Mouse (Mus musculus) mouse embryonic stem cell (cell line): Measurements from ENCODE around the gene Akt3.

Experiments used
- in situ Hi-C, 2 experiments: fragments of 300-500 bp; cut with MboI; formaldehyde crosslinking; loops; 1 replicate in 1 of 2; 3 replicates in 1 of 2; pipeline ENCODE4 v1.14.3; 2019 to 2020; ENCODE audit warnings: low sequenced_read_pairs in 2 of 2, low pct_unique_long_range_greater_than_20kb in 1 of 2, mixed read lengths in 1 of 2; ENCODE audit not compliant: unreplicated experiment in 1 of 2

The Akt3 gene

DNA sequence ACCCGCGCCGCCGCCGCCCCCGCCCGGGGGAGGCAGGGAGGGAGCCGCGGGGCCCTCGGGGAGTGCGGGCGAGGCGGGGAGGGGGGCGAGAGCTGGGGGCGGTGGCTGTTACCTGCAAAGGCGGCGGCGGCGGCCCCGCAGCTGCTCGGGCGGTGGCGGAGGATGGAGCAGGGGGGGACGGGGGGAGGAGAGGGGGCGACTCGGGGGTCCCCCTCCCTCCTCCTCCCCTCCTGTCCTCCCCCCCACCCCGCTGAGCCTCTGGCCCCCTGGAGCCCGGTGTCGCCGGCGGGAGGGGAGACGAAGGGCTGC lies at the start of gene Akt3:
TSS of gene Akt3 (minus strand) at position 170 of the 309 bp plus-strand sequence.
- in situ Hi-C loops = no loop called here

DNA sequence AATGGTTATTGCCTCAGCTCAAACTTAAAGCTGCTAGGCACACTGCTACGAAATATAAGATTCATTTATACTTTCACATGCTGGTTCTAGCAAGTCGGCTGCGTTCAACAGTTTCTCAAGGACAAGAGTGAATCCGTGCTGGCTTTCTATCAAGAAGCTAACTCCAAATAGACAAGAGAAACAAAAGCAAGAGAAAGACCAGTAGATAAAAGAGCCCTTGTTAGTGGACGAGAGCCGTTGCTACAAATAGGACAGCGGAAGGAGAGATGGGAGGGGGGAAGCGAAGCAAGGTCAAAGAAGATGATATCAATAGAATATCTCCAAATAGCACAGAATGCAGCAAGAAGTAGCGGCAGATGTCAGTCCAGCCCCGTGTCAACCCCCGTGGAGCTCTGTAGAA lies 49.5 kb upstream of the Akt3 start:
- in situ Hi-C loops = no loop called here

DNA sequence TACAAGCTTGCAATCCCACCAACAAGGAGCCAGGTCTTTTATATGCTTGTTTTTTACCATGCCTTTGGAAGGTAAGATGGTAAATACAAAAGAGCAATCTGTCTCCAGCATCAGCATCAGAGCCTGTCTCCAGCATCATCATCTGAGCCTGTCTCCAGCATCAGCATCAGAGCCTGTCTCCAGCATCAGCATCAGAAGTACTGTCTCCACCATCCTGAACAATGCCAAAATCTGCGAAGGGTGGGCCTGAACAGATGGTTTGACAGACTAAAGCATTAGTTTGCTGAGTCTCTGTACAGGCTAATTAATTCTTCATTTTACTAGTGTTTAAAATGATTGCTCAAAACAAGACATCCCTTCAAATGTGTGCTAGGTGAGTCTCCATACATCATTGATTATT lies 40.2 kb upstream of the Akt3 start:
- in situ Hi-C loops = no loop called here

DNA sequence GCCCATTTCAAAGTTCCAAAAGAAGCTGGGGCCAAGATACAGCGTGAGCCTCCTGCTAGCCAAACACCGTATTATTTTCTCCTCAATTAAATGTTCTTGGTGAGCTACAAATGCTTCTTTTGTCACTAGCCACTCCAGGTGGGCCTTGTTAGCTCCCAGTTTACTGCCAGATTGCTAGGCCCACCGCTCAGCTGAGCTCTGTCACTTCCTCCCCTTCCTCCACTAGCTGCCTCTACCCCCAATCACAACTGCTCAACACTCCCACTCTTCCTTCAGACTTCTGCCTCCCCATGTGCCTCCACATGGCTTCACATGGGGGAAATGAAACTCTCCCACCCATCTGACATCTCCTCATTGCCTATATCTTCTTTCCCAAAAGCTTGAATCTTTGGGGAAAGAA lies 28.8 kb upstream of the Akt3 start:
- in situ Hi-C loops = no loop called here

DNA sequence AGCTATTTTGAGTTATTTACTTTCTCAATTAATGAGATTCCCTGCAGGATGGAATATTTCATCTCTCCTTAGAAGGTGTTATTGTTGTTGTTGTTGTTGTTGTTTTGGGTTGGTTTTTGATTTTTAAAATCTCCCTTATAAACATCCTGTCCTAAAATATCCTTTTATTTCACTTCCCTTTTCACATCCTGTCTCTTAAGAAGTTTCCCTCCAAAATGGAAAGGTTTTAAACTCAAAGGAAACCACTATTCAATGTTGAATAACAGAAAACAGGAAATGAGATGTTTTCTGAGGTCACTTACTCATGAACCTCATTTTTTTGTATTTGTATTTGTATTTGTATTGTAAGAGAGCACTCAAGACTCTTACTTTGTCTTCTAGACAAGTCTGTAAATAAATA lies 23.9 kb upstream of the Akt3 start:
- in situ Hi-C loops = no loop called here

DNA sequence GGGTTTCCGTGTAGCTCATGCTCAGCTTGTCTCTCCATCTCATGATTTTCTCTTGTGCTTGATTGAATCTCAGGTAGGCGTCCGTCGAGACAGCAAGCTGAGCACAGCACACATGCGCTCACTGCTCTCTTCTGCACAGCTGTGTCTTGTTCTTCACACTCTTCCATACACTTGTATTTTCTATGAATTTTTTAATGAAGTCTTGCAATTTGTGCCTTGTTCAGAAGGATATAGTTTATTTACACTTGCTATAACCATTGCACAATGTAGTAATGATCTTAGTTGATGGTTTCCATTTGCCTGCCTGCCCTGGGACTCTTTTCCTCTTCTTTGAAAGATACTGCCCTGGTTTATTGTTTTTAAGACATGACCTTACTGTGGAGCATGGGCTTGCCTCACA lies 19.4 kb upstream of the Akt3 start:
- in situ Hi-C loops = no loop called here

DNA sequence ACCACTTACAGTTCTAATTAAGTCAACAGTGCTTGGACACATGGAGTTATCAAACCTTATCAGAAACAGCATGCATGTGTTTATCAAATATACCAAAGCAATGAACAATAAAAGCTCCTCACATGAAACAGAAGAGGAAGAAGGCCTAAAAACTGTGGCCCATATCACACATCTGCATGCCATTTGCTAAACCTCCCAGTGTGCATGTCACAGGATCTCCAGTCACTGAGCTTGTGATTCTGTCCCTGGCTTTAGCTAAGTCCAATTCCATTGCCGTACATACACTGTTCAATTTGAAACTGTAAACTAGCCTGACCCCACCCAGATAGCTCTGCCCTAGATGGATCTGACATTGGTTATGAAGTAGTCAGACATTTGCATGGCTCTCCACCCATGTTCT lies 9.6 kb upstream of the Akt3 start:
- in situ Hi-C loops = no loop called here

DNA sequence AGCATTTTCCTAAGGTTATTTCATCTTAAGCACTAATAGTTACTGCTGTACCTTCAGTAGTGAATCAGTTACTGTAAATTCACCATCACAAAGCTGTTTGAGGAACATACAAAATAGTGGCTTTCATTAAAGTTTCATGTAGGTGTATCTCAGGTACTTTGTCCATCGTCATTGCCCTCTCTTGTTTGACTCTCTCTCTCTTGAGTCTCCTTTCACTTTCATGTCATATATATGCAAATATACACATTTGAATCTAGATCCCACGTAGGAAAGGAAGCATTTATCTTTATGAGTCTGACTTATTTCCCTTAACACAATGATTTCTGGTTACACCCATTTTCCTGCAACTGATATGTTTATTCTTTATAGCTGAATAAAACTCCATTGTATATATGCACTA lies 4.9 kb upstream of the Akt3 start:
- in situ Hi-C loops = no loop called here

DNA sequence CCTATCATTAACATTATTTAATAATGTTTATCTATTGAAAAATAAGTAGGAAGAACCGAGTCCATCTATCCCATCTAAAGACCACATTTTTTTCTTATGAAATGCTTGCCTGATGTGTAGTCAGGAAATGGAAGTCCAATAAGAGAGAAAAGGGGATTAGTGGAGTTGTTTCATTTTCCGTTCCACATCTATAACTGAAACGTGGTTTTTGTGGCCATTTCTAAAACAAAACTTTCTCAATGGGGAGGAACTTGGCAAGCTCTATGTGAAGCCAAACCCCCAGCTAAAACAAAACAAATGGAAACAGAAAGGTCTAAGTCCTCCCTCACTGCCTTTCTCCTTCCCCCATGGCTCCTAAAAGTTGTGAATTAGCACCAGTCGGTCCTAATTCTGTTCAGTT lies 2.8 kb upstream of the Akt3 start:
- in situ Hi-C loops = no loop called here

DNA sequence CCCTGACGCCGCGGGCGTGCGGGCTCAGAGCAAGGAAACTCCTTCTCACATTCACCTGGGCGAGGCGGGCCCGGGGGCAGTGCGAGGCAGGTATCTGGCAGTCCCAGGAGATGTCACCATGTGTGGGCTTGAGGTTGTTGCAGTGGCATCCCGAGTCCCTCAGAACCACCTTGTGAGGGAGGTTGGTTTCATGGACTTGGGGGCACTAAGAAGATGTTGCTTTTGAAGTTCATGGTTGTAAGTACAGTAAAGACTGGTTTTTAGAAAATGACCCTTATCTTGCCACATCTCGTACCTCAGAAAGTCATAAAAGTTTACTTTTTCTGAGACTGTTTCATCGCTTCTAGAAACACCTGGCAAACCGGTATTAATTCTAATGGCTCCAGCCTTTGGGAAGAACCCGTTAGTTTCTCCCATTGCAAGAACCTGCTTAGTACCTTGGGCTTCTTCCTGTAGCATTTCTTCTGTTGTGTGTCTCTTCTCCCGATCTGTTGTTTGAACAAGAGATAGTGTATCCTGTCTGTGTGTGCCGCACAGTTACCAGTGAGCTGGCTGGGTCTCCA lies 1.1 kb upstream of the Akt3 start:
- in situ Hi-C loops = no loop called here

DNA sequence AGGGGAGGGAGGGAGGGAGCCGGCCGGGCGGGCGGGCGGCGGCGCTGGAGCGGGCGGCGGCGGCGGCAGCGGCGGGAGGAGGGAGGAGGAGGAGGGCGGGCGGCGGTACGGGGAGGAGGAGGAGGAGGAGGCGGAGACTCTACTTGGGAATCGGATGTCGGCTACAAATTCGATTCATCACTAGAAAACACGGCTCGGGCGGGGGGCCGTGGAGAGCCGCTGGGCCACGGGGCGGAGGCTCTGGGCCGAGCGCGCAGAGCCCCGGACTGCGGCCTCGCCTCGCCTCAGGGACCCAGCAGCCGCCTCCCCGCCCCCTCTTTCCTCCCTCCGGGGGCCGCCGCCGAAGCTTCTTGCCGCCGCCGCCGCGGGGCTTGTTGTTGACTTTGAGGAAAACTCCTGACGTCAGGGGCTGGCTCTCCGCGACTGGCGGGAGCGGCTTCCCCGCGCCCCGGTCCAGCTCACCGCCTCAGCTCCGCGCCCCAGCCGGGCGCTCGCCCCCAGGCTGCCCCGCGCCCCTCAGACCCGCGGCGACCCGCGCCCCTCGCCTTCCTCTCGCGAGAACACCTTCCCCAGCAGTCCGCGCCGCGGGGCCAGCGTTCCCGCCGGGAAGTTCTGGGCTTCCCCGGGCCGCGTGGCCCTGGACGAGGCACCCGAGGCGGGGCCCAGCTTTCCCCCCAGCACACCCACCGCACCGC lies 487 bp upstream of the Akt3 start:
- in situ Hi-C loops = no loop called here

DNA sequence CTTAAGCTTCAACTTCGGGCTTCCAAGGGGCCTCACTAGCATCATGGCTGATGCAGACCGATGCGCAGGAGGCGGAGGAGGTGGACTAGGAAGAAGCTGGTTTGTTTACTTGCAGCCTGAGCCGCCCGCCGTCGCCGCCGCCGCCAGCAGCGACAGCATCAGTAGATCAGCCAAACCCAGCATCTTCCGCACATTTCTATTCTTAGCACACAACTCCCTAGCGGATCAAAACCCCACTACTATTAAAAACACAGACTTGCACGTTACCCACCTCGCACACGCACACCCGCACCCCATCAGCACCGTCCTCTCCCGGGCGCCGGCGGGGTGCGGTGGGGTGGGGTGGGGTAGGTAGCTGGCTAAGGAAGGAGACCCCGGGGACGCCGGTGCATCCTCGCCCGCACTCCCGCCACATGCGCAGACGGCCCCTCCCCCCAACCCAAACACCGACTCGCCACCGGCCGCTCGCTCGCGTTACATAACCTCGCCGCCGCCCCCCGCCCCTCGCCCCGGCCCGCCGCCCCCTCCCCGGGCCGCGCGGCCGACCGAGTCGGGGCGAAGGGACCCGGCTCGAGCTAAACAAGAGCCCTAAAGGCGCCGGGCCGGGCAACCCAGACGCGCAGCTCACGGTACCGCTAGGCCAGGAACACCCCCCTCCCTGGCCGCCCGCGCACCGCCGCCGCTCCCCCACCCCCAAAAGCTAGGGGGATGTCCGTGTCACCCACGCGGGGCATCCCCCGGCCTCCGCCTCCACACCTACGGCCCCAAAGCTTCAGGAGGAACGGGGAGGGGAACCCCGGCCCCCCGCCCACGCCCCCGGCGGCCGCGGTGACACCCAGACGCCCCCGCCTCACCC lies 597 bp downstream of the Akt3 start:
- in situ Hi-C loops = no loop called here

DNA sequence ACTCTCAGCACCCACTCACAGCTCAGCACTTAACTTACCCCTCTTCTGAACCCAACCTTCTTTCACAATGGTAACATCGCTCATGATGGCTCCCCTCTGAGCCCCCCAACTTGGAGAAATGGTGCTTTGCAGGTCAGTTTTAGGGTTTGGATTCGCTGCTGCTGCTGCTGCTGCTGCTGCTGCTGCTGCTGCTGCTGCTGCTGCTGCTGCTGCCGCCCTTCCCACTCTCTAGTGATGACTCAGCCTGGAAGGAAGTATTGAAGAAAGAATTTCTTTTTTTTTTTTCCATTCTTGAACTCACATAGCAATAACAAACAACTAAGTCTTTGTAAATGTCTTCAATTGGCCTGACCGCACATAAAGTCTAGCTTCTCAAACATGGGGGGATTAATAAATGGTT lies 9.4 kb downstream of the Akt3 start:
- in situ Hi-C loops = no loop called here

DNA sequence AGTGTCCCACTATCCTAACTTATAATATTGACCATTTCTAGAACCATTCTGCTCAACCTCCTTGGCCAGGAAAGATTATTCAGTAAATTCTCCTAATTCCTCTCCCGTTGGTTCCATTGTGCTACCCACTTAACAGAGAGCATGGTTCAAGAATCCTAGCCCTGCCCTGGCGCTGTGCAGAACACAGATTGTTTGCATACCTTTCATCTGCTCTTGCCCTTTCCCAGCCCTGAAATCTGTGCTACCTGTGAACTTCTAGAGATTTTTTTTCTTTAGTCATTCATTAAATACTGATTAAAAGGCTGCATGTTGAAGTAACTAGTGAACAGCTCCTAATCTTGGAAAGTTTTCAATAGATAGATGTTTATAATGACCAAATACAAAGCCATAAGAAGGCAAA lies 19.6 kb downstream of the Akt3 start:
- in situ Hi-C loops = no loop called here

DNA sequence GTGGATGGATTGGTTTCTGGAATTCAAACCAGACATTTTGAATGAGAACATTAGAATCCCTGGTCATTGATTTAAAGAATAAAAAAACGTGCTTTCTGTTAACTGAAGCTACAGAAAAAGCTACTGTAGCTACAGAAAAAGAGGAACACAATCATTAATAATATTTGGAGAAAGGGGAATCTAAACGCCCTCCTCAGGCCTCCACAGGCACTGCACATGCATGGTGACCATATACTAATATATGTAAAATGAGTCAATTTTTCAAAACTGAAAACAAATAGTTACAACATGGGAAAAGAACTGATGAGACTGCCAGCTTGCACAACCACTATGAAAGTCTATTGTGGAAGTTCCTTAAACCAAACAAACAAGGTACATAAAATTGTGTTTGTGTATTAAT lies 21.3 kb downstream of the Akt3 start:
- in situ Hi-C loops = no loop called here

DNA sequence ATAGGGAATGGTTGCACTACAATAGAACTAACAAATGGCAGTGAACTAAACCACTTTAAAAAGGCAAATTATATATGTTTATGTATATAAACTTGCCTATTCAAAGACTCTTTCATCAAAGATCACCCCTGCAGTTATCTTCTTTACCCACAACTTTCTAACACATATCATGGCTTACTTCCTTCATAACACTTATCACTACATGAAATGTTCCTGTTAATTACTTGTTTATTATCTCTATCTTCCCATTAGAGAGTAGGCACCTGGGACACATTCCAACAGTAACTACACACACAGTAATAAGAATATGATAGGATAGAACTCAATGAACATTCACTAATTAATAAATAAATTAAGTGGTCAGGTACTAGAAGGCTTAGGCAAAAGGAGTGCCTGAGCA lies 21.8 kb downstream of the Akt3 start:
- in situ Hi-C loops = no loop called here

DNA sequence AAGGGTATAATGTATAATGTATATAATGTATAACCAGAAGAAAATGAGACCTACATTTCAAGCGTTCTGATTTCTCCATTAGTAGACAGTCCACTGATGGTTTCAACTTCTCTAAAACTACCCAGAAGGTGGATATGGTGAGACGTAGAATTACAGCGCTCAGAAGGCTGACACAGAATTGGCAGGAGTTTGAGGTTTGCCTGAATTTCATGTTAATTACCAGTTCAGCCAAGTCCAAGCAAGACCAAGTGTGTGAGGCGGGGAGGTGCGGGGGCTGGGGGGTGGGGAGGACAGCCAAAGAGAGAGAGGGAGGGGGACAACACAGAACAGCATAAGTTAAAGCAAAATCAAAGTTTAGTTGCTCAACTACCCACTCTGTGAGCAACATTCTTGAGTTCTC lies 23.5 kb downstream of the Akt3 start:
- in situ Hi-C loops = no loop called here

DNA sequence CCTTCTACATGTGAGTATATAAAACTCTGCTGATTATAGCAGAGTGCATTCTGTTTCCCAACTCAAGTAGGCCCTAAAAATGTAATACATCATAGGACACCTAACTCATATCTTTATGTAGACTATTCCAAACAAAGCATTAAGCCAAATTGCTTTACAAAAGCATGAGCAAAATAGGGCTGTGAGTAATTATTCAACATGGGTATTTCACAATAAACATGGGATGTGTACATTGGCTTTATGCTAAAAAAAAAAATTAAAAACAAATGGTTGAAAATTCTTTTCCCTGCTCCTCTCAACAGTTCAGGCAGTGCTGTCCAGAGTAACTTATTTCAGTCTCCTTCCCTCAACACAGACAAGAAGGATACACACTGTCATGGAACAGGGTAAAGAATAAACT lies 26.9 kb downstream of the Akt3 start:
- in situ Hi-C loops = no loop called here

DNA sequence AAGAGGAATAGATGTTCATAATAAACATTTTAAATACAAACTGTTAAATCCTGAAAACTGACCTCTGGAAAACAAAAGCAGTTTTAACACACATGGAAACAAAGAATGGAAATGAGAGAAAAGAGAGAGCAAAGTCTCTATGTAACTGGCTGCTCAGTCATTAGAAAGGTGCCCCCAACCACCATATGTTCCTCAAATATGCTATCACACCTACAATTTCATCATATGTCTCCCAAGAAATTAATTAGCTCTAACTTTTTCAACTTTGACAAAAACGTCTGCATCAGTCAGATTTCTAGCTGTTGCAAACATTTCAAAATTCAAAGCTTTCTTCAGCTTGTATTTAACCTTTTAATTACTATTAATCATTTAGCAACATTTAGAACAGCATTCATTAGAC lies 59.0 kb downstream of the Akt3 start:
- in situ Hi-C loops = no loop called here

DNA sequence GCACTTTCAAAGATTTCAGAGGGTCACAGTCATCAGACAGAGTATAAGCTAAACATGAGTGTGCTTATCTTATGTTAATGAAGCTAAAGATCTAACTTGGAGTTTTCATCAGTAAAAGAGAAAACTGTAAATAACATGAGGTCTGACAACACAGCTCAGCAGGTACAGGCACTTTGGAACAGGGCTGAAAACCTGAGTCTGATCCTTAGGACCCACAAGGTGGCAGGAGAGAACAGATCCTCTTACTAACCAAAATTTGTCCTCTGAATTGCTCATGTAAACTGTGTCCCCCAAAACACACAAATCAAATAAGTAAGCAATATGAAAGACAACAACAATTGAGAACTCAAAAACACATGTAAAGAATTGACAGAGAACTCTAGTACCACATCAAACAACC lies 62.8 kb downstream of the Akt3 start:
- in situ Hi-C loops = no loop called here
